Mouse (Mus musculus) ES-E14 (cell line): ENCODE results near the gene Fxyd2.

ENCODE experiments used
- CHD2 ChIP-seq: IDR thresholded peaks from 2 replicates; pipeline ENCODE4 v1.6.1; 2014; ENCODE audit warnings: mild to moderate bottlenecking, low read depth, low read length, inconsistent platforms
- HCFC1 ChIP-seq: IDR thresholded peaks from 2 replicates; pipeline ENCODE4 v1.6.1; 2012; ENCODE audit warnings: low read length, inconsistent platforms, borderline replicate concordance; ENCODE audit not compliant: insufficient read depth
- MAFK ChIP-seq: IDR thresholded peaks from 2 replicates; pipeline ENCODE4 v1.6.1; 2014; ENCODE audit warnings: mild to moderate bottlenecking, low read depth, low read length, inconsistent platforms; ENCODE audit not compliant: insufficient read depth
- ZC3H11A ChIP-seq: IDR thresholded peaks from 2 replicates; pipeline ENCODE4 v1.6.1; 2012; ENCODE audit warnings: low read depth, mild to moderate bottlenecking, inconsistent platforms, low read length, borderline replicate concordance
- ZNF384 ChIP-seq: IDR thresholded peaks from 2 replicates; pipeline ENCODE4 v1.6.1; 2012; ENCODE audit warnings: low read depth, low read length, inconsistent platforms

- no peak for TF ChIP-seq ZNF384
- TF ChIP-seq MAFK = no peak
- no peak for TF ChIP-seq ZC3H11A
- TF ChIP-seq CHD2 = no peak
- no peak for TF ChIP-seq HCFC1
These were observed 1.1 kb upstream of the Fxyd2 start for GRCm38 (mm10) chr9:45398336-45398735.
